Mouse (Mus musculus) bone marrow, adult 2 months (tissue): ENCODE results near the gene Aqp1. TPM values are rescaled to one million over a fixed set of nuclear protein-coding genes. Genes with fewer than 3 reads are reported as not detected.

Experiments
- H3K27ac ChIP-seq: fragments of 200-500 bp; 2 replicates; pipeline ENCODE4 v1.5.1; 2012; ENCODE audit warnings: low read depth, mild to moderate bottlenecking, control low read depth, inconsistent platforms, low read length; ENCODE audit not compliant: control insufficient read depth, poor library complexity, insufficient read depth
- H3K4me1 ChIP-seq: fragments of 200-500 bp; 2 replicates; pipeline ENCODE4 v1.6.1; 2011; ENCODE audit warnings: low read length; ENCODE audit not compliant: control insufficient read depth, insufficient read depth
- H3K4me3 ChIP-seq: fragments of 200-500 bp; replicated peaks from 2 replicates; pipeline ENCODE3; 2011; ENCODE audit warnings: mild to moderate bottlenecking, low read depth, low read length, control low read depth; ENCODE audit not compliant: control insufficient read depth
- CTCF ChIP-seq: fragments of 200-500 bp; IDR thresholded peaks from 2 replicates; pipeline ENCODE4 v1.5.1; 2011; ENCODE audit warnings: low read length, control low read depth; ENCODE audit not compliant: control insufficient read depth, insufficient read depth
- POLR2A ChIP-seq: fragments of 200-500 bp; IDR thresholded peaks from 2 replicates; pipeline ENCODE4 v1.6.1; 2011; ENCODE audit warnings: low read depth, mild to moderate bottlenecking, control low read depth, low read length, borderline replicate concordance; ENCODE audit not compliant: control insufficient read depth
- WGBS: fragments of 180-500 bp; shearing (Covaris S2); methylation state at CpG from one replicate; pipeline ENCODE4 v1.1.7; 2018; 5-methylcytosine and 5-hydroxymethylcytosine counted together
- polyA plus RNA-seq: library from polyadenylated mRNA; stranded (reverse); fragments of >200 nt; gene quantifications from 2 replicates; pipeline ENCODE4 v1.2.4, GENCODE M21; 2011; ENCODE audit warnings: low replicate concordance; ENCODE audit not compliant: missing spikeins, insufficient read depth, insufficient read length

Gene Aqp1
- polyA plus RNA-seq, 1 experiment, result 226 TPM

- 79% methylated on average over 5 of the region's 5 CpGs for WGBS
- no peak overlapping the region for H3K27ac ChIP-seq
- no peaks in the 10 kb centered on the region for H3K4me1 ChIP-seq
- TF ChIP-seq POLR2A (no peak), CTCF (no peak)
- no peak overlapping the region for H3K4me3 ChIP-seq
These were observed 40.3 kb downstream of the Aqp1 start for GRCm38 (mm10) chr6:55376511-55376910.

- Histone ChIP-seq H3K27ac (no peak overlapping the region), H3K4me3 (no peak overlapping the region), H3K4me1 (no peaks in the 10 kb centered on the region; the same call in 1 of the 2 replicates)
- TF ChIP-seq CTCF (no peak), POLR2A (no peak)
- WGBS, result 79% methylated on average over 4 of the region's 4 CpGs
These were observed 41.2 kb downstream of the Aqp1 start for GRCm38 (mm10) chr6:55377461-55377860.

DNA sequence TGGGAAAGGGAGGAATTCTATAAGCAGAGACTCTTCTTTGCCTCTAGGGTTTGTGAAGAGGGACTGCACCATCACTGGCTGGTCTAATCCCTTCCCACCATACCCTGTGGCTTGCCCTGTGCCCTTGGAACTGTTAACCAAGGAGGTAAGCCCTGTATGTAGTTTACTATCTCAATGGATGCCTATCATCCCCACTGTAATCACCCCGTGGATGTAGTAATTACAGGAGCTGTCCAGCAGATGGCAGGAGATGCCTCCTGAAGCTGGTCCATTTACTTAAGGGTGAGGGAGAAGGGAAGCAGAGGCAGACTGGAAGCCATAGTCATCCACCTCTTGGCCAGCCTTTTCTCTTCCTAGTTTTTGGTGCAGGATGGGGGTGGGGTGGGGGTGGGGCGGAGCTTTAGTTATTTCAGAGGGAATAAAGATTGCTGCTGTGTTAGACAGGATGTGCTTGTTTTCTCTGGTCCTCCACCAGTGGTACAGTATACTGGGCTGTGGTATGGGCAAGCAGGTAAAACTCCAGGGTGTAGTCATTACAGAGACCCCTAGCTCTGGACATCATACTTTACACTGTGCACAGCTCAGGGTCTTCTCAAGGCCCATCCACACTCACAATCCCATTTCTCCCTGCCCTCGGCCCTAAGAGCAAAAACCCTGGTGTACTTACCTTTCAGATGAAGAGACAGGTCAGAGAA lies 43.6 kb downstream of the Aqp1 start:
- WGBS, result 46% methylated on average over 3 of the region's 3 CpGs
- Histone ChIP-seq H3K4me3 (no peak overlapping the region), H3K4me1 (no peaks in the 10 kb centered on the region; the same call in 1 of the 2 replicates), H3K27ac (no peak overlapping the region; the same call in 1 of the 2 replicates)
- TF ChIP-seq CTCF (peak; percentile 62), POLR2A (no peak)

DNA sequence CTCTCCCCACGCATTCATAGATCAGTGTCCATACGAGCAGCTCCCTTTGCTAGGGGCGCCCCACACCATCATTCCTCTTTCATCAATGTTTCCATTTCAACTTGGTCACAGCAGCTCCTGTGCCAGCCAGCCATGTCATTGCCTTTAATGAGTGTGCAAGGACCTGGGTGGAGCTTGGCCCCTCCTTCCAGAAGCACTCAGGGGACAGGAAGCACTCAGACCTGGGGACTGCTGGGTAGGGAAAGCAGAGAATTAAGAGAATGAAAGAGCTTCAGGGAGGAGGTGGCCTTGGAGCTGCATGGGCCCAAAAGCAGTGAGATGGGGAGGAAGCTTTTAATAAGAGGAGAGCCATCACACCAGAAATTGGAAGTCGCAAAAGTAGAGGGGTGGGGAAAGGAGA lies 45.7 kb downstream of the Aqp1 start:
- Histone ChIP-seq H3K27ac (no peak overlapping the region), H3K4me3 (no peak overlapping the region), H3K4me1 (no peaks in the 10 kb centered on the region; the same call in 1 of the 2 replicates)
- WGBS, result 86% methylated on average over 4 of the region's 4 CpGs
- TF ChIP-seq POLR2A (no peak), CTCF (no peak)

- TF ChIP-seq CTCF (peak; percentile 70), POLR2A (no peak)
- WGBS, result 4% methylated on average over 1 of the region's 1 CpGs
These were observed 47.7 kb downstream of the Aqp1 start for GRCm38 (mm10) chr6:55383897-55384296.

DNA sequence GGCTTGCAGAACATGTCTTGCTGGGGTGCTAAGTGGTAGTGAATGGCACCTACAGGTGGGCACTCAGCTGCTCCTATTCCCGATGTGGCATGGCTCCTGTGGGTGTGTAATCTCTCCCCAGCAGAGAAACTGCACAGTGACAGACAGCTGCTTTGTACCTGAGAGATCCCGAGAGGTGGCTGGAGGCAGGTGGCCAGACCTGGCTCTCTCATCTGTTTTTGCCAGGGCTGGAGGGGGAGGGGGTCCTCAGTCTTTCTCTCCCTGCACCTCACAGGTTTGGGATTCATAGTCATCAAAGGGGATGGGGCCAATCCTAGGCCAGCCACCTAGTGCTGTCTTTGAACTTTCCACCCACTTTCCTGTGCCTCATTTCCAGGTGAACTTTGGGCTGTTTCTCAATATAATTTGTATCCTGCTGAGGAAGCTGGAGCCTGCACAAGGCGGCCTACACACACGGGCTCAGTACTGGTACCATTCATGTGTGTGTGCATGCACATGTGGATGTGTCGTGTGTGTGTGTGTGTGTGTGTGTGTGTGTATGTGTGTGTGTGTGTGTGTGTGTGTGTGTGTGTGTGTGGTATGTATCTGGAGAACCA lies 48.2 kb downstream of the Aqp1 start:
- WGBS, result 61% methylated on average over 5 of the region's 5 CpGs
- no peaks in the 10 kb centered on the region; the same call in 1 of the 2 replicates for H3K4me1 ChIP-seq
- H3K27ac ChIP-seq, result no peak overlapping the region
- no peak overlapping the region for H3K4me3 ChIP-seq
- TF ChIP-seq CTCF (no peak), POLR2A (no peak)

More at GRCm38 (mm10) chr6:55383897-55384296, 47.7 kb downstream of the Aqp1 start:
- no peak overlapping the region for H3K27ac ChIP-seq
- H3K4me3 ChIP-seq, result no peak overlapping the region
- H3K4me1 ChIP-seq, result no peaks in the 10 kb centered on the region; the same call in 1 of the 2 replicates

GRCm38 (mm10) chr6:55388546-55389169 lies 52.4 kb downstream of the Aqp1 start:
- TF ChIP-seq POLR2A (no peak), CTCF (no peak)
- no peak overlapping the region for H3K4me3 ChIP-seq
- H3K4me1 ChIP-seq, result no peaks in the 10 kb centered on the region
- WGBS, result 54% methylated on average over 12 of the region's 12 CpGs
- H3K27ac ChIP-seq, result no peak overlapping the region

GRCm38 (mm10) chr6:55389321-55389720 lies 53.1 kb downstream of the Aqp1 start:
- TF ChIP-seq CTCF, result no peak
- no peak for TF ChIP-seq POLR2A
- WGBS, result 42% methylated on average over 5 of the region's 5 CpGs

More at GRCm38 (mm10) chr6:55389321-55389720, 53.1 kb downstream of the Aqp1 start:
- Histone ChIP-seq H3K4me1 (no peaks in the 10 kb centered on the region), H3K4me3 (no peak overlapping the region), H3K27ac (no peak overlapping the region)
